Mouse (Mus musculus): ENCODE data around the gene Sh3bp5. TPM values are rescaled to one million over a fixed set of nuclear protein-coding genes. Genes with fewer than 3 reads are reported as not detected.

Sh3bp5 gene
- polyA plus RNA-seq, 1 experiment: 6.9 TPM

GRCm38 (mm10) chr14:31416411-31416810 lies 19.5 kb downstream of the Sh3bp5 start:
- no peak overlapping the region for H3K27ac ChIP-seq (ENCODE audit: insufficient read depth, low read depth, low read length)
- no peak for TF ChIP-seq CTCF (IDR thresholded peaks at IDR 0.05; ENCODE audit: extremely low read depth, insufficient read length, insufficient replicate concordance, low read depth, low read length)
- TF ChIP-seq POLR2A (IDR thresholded peaks at IDR 0.05; ENCODE audit: low read depth, low read length): no peak
- H3K27me3 ChIP-seq (ENCODE audit: control insufficient read depth, insufficient read depth, low read length): no peaks in the 10 kb centered on the region
- H3K36me3 ChIP-seq (ENCODE audit: control insufficient read depth, insufficient read depth, low read length): no peaks in the 10 kb centered on the region
- 91% methylated on average over 3 of the region's 3 CpGs for WGBS
- H3K4me1 ChIP-seq (ENCODE audit: control insufficient read depth, insufficient read depth, insufficient read length, low read length): peaks cover 22% of the 10 kb centered on the region; the same call in 1 of the 2 replicates
- no peak overlapping the region for H3K4me3 ChIP-seq (ENCODE audit: low read depth, low read length)

- 48% methylated on average over 7 of the region's 7 CpGs for WGBS
- TF ChIP-seq POLR2A (IDR thresholded peaks at IDR 0.05; ENCODE audit: low read depth, low read length) (no peak), CTCF (IDR thresholded peaks at IDR 0.05; ENCODE audit: extremely low read depth, insufficient read length, insufficient replicate concordance, low read depth, low read length) (no peak)
- Histone ChIP-seq H3K36me3 (ENCODE audit: control insufficient read depth, insufficient read depth, low read length) (no peaks in the 10 kb centered on the region), H3K27me3 (ENCODE audit: control insufficient read depth, insufficient read depth, low read length) (no peaks in the 10 kb centered on the region), H3K4me1 (ENCODE audit: control insufficient read depth, insufficient read depth, insufficient read length, low read length) (peaks cover 16% of the 10 kb centered on the region; the same call in 1 of the 2 replicates), H3K27ac (ENCODE audit: insufficient read depth, low read depth, low read length) (no peak overlapping the region), H3K4me3 (ENCODE audit: low read depth, low read length) (no peak overlapping the region)
Measured at GRCm38 (mm10) chr14:31414967-31415376, 20.9 kb downstream of the Sh3bp5 start.

- no peak overlapping the region for H3K27ac ChIP-seq (ENCODE audit: insufficient read depth, low read depth, low read length)
- H3K4me3 ChIP-seq (ENCODE audit: low read depth, low read length): no peak overlapping the region
- H3K36me3 ChIP-seq (ENCODE audit: control insufficient read depth, insufficient read depth, low read length): no peaks in the 10 kb centered on the region
- no peaks in the 10 kb centered on the region for H3K27me3 ChIP-seq (ENCODE audit: control insufficient read depth, insufficient read depth, low read length)
- no peak for TF ChIP-seq CTCF (IDR thresholded peaks at IDR 0.05; ENCODE audit: extremely low read depth, insufficient read length, insufficient replicate concordance, low read depth, low read length)
- no peak for TF ChIP-seq POLR2A (IDR thresholded peaks at IDR 0.05; ENCODE audit: low read depth, low read length)
- WGBS: 40% methylated on average over 10 of the region's 10 CpGs
- peaks cover 16% of the 10 kb centered on the region; the same call in 1 of the 2 replicates for H3K4me1 ChIP-seq (ENCODE audit: control insufficient read depth, insufficient read depth, insufficient read length, low read length)
Measured at GRCm38 (mm10) chr14:31414235-31414966, 21.5 kb downstream of the Sh3bp5 start.

- H3K36me3 ChIP-seq (ENCODE audit: control insufficient read depth, insufficient read depth, low read length): no peaks in the 10 kb centered on the region
- H3K4me3 ChIP-seq (ENCODE audit: low read depth, low read length): no peak overlapping the region
- no peak for TF ChIP-seq POLR2A (IDR thresholded peaks at IDR 0.05; ENCODE audit: low read depth, low read length)
- TF ChIP-seq CTCF (IDR thresholded peaks at IDR 0.05; ENCODE audit: extremely low read depth, insufficient read length, insufficient replicate concordance, low read depth, low read length): no peak
- 73% methylated on average over 6 of the region's 6 CpGs for WGBS
- H3K27me3 ChIP-seq (ENCODE audit: control insufficient read depth, insufficient read depth, low read length): no peaks in the 10 kb centered on the region
- no peak overlapping the region; the same call in 1 of the 2 replicates for H3K27ac ChIP-seq (ENCODE audit: insufficient read depth, low read depth, low read length)
- H3K4me1 ChIP-seq (ENCODE audit: control insufficient read depth, insufficient read depth, insufficient read length, low read length): peaks cover 16% of the 10 kb centered on the region; the same call in 1 of the 2 replicates
Measured at GRCm38 (mm10) chr14:31413475-31414086, 22.3 kb downstream of the Sh3bp5 start.

- peaks cover 20% of the 10 kb centered on the region; the same call in 1 of the 2 replicates for H3K4me1 ChIP-seq (ENCODE audit: control insufficient read depth, insufficient read depth, insufficient read length, low read length)
Measured at GRCm38 (mm10) chr14:31412651-31413056, 23.2 kb downstream of the Sh3bp5 start.

GRCm38 (mm10) chr14:31410737-31411136 lies 25.1 kb downstream of the Sh3bp5 start:
- H3K27ac ChIP-seq (ENCODE audit: insufficient read depth, low read depth, low read length): no peak overlapping the region
- peaks cover 18% of the 10 kb centered on the region for H3K4me1 ChIP-seq (ENCODE audit: control insufficient read depth, insufficient read depth, insufficient read length, low read length)
- WGBS: 73% methylated on average over 4 of the region's 4 CpGs
- no peak overlapping the region for H3K4me3 ChIP-seq (ENCODE audit: low read depth, low read length)
- no peak for TF ChIP-seq CTCF (IDR thresholded peaks at IDR 0.05; ENCODE audit: extremely low read depth, insufficient read length, insufficient replicate concordance, low read depth, low read length)
- TF ChIP-seq POLR2A (IDR thresholded peaks at IDR 0.05; ENCODE audit: low read depth, low read length): no peak
- H3K36me3 ChIP-seq (ENCODE audit: control insufficient read depth, insufficient read depth, low read length): no peaks in the 10 kb centered on the region
- no peaks in the 10 kb centered on the region for H3K27me3 ChIP-seq (ENCODE audit: control insufficient read depth, insufficient read depth, low read length)

More at GRCm38 (mm10) chr14:31412651-31413056, 23.2 kb downstream of the Sh3bp5 start:
- H3K4me3 ChIP-seq (ENCODE audit: low read depth, low read length): no peak overlapping the region
- 80% methylated on average over 10 of the region's 10 CpGs for WGBS
- H3K36me3 ChIP-seq (ENCODE audit: control insufficient read depth, insufficient read depth, low read length): no peaks in the 10 kb centered on the region
- TF ChIP-seq CTCF (IDR thresholded peaks at IDR 0.05; ENCODE audit: extremely low read depth, insufficient read length, insufficient replicate concordance, low read depth, low read length): no peak
- TF ChIP-seq POLR2A (IDR thresholded peaks at IDR 0.05; ENCODE audit: low read depth, low read length): no peak
- H3K27ac ChIP-seq (ENCODE audit: insufficient read depth, low read depth, low read length): 0 out of 2 replicates have a peak overlapping the region, but pooled peaks have one; percentile 6
- no peaks in the 10 kb centered on the region for H3K27me3 ChIP-seq (ENCODE audit: control insufficient read depth, insufficient read depth, low read length)

- H3K4me1 ChIP-seq (ENCODE audit: control insufficient read depth, insufficient read depth, insufficient read length, low read length): peaks cover 14% of the 10 kb centered on the region
Measured at GRCm38 (mm10) chr14:31410123-31410724, 25.7 kb downstream of the Sh3bp5 start.

More at GRCm38 (mm10) chr14:31410123-31410724, 25.7 kb downstream of the Sh3bp5 start:
- Histone ChIP-seq H3K4me3 (ENCODE audit: low read depth, low read length) (no peak overlapping the region), H3K27ac (ENCODE audit: insufficient read depth, low read depth, low read length) (no peak overlapping the region), H3K36me3 (ENCODE audit: control insufficient read depth, insufficient read depth, low read length) (no peaks in the 10 kb centered on the region), H3K27me3 (ENCODE audit: control insufficient read depth, insufficient read depth, low read length) (no peaks in the 10 kb centered on the region)
- TF ChIP-seq CTCF (IDR thresholded peaks at IDR 0.05; ENCODE audit: extremely low read depth, insufficient read length, insufficient replicate concordance, low read depth, low read length) (no peak), POLR2A (IDR thresholded peaks at IDR 0.05; ENCODE audit: low read depth, low read length) (no peak)
- WGBS: 89% methylated on average over 9 of the region's 9 CpGs

Measured in small intestine, adult 2 months (tissue).